Mouse (Mus musculus) skeletal muscle tissue, postnatal 0 days (tissue): Measurements from ENCODE around the gene Slc39a1. TPM values are rescaled to one million over a fixed set of nuclear protein-coding genes. Genes with fewer than 3 reads are reported as not detected.

Source experiments
- microRNA-seq, 2 experiments: library from miRNA; unstranded; fragments of <30 nt; microRNA quantifications; one replicate each; pipeline ENCODE4; 2016
- polyA plus RNA-seq: library from polyadenylated mRNA; unstranded; fragments of >200 nt; fragmentation: Nextera tagmentation; extraction: Ambion mirVana; gene quantifications from 2 replicates; pipeline ENCODE4 v1.2.1, GENCODE M21; 2015

Slc39a1 gene
- 72.4 and 77.7 TPM in 2 replicates for polyA plus RNA-seq

DNA sequence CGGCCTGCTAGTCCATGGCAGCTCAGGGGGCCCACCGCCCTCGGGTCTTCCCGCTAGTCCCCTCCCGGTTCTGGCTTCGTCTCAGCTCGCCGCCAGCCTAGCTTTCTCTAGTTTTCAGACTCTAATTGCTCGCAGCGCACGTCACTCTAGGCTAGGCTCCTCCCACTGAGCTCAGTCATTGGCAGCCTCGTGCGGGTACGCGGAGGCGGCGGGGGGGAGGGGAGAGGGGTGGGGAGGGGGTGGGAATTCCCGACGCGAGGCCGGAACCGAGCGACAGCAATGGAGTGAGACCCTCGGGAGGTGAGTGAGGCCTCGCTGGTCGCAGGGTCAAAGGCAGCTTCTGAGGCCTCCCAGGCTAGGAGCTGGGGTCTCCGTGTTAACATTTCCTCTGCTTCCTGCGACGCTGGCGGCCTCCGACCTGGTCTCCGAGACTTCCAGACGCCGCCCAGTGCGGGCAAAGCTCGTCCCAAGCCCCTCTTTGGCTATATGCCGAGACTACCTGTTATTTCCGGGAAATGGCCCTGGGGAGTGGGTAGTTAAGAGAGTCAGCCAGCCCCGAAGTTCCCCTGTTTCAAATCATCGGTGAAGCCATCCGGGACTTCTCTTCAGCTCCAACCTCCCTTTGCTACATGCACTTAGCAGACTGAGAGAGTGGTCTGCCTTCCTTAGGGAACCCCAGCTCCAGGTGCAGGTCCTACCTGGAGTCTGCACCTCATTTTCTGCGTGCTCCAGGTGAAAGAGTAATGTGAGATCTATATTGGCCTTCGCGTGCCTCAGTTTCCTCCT is at the start of gene Slc39a1:
Gene Slc39a1, plus strand, starts transcription at position 213 of the 786 bp plus-strand sequence.

DNA sequence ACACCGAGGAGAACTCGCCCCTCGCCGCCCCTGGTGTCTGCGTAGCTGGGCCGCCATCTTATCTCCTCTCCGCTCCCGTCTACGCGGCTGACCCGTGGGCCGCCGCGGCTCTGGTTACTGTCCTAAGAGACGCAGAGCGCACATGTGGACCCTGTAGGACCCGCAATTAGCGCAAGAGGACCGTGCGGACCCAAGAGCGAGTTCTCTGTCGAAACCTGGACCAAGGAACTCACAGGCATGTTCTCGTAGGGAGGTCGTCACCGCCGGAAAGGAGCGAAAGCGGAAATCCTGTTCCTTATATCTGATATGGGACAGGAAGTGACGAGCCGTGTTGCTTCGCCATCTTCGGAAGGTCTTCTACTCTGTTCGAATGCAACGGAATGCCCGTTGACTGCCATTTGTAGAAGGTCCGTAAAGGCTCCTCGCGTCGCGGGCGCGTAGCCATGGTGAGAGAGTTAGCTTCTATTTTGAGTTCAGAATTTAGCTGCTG is 34.5 kb upstream of the Slc39a1 start, which contains the start of the genes Rps27 and Rab13:
Gene Rps27, minus strand, starts transcription at position 275 of the 490 bp plus-strand sequence.
Gene Rab13, plus strand, starts transcription at position 319 of the 490 bp plus-strand sequence.

DNA sequence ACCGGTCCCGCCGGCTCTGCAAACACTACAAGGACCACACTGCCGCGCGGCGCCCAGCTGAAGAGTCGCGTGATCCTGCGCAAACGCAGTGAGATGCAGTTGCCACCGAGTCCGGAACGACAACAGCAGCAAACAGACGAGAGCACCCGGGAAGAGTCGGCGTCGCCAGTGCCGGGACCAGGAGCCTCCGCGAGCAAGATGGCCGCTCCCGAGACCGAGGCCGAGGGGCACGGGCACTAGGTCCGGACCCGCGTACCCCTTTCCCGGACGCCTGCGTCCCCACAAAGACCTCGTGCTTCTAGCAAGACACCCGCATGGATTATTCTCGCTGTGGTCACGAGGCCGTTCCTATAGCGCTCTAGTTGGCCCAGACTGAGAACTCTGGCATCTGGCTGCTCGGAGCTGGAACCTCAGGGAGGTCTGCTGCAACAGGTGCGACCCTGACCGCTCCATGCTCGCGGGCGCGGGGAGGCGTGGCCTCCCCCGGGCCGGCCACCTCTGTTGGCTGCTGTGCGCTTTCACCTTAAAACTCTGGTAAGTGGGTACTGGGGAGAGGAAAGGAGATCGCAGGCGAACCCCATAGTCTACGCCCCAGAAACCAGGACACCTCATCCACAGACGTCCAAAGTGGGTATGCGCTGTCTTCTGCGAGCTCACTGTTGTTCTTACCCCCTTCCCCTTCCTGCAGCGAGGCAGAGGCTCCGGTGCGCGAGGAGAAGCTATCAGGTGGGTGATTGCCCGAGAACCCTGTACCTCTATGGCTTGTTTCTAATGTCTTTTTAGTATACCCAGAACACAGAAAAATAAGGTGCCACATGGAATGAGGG is 16.3 kb upstream of the Slc39a1 start, which contains the start of gene Jtb:
Gene Jtb, plus strand, starts transcription at position 91 of the 827 bp plus-strand sequence.

DNA sequence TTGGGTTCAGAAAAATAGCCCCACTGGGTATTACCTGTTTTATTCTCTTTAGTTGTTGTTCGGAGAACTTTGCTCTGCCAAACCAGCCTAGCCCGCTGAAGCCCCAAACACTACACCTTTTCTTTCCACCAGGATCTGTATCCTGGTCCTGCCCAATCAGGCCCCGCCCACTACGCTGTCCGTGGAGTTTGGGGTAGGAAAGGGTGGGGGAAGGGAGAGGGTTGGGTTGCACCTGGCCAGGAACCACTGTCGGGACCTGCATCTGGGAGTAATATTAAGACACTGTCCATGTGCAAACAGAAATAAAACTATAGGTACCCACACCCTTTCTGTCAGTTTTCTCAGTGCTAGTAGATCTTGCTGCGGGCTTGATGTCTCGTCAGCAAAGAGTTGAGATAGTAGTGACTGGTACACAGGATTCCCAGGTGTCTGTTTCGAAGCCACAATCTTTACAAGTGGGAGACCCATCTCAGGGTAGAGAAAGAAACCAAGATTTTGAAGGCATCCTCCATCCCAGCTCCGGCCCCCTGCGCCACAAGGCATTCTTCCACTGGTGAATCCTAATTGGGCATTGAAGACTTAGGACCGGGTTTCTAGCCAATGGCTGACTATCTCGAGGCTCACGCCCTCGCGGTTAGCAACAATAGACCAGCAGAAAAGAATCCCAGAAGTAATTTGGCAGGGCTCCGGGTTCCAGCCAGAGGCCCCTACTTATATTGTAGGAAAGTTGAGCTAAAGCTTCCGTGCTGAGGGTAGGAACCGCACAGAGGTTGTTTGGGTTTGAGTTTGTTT is 4.8 kb upstream of the Slc39a1 start, which contains the start of gene Creb3l4:
Gene Creb3l4, minus strand, starts transcription at position 529 of the 792 bp plus-strand sequence.

DNA sequence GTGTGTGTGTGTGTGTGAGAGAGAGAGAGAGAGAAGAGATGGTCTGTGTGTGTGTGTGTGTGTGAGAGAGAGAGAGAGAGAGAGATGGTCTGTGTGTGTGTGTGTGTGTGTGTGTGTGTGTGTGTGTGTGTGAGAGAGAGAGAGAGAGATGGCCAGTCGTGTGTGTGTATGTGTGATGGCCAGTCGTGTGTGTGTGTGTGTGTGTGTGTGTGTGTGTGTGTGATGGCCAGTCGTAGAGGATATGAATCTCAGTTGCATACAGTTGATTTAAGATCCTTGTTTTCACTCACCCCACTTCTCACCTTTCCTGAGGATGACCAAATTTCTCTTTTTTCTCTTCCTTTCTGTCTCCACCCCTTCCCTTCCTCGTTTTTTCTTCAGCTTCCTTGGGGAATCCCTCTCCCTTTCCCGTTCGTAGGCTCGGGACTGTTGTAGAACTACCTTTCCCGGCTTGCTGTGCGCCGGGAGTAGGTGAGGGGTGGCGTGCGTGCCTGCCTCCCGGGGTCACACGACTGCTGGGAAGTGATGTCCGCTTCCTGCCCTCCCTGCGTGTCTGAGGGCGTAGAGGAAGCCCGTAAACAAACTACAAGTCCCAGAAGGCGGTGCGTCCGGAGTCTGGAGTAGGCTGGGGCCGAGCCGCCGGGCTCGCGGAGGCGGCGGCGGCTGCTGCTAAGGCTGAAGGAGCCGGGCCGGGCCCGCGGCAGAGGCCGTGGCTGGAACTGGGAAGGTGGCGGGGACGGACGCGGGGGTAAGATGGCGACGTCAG is 5.9 kb downstream of the Slc39a1 start, which contains the start of gene Crtc2:
Gene Crtc2, plus strand, starts transcription at position 511 of the 766 bp plus-strand sequence.

DNA sequence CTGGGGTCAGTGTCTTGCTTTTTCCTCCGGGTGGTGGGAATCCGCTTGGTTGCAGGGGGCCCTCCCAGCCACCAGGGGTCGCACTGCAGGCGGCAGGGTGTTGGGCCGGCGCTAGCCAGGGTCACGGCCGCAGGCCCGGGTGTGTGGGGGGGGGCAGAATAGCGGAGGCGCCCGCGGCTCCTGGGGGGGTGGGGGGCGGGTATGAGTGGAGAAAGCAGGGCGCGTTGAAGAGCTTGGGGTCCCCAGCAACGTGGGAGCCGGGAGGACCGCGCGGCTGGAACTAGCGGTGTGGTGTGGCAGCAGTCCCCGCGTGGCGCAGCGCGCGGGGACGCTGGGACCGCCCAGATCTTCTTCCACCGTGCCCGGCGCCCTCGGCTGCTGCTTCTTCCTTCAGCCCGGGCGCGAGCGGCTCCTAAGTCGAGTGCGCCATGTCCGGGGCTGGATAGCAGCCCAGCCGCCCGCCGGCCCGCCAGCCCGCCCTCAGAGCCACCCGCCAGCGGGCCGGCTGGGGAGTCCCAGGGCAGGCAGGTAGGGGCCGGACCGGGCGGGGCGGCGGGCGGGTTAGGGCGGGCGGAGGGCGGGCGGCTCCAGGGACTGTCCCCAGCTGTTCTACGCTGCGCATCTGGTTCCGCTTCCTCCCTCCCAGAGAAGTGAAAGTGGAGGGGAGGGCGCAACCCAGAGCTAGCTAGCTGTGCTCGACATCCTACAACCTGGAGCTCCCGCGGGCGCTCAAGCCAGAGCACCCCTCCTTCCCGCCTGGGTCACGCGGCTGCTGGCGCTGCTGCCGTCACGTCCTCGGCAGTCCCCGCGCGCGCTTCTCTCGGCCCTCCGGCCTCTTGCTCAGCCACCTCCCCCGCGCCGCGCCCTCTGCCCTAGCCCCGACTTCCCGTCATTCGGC is 17.3 kb downstream of the Slc39a1 start, which contains the start of gene Dennd4b:
Gene Dennd4b, plus strand, starts transcription at position 152 of the 898 bp plus-strand sequence.

DNA sequence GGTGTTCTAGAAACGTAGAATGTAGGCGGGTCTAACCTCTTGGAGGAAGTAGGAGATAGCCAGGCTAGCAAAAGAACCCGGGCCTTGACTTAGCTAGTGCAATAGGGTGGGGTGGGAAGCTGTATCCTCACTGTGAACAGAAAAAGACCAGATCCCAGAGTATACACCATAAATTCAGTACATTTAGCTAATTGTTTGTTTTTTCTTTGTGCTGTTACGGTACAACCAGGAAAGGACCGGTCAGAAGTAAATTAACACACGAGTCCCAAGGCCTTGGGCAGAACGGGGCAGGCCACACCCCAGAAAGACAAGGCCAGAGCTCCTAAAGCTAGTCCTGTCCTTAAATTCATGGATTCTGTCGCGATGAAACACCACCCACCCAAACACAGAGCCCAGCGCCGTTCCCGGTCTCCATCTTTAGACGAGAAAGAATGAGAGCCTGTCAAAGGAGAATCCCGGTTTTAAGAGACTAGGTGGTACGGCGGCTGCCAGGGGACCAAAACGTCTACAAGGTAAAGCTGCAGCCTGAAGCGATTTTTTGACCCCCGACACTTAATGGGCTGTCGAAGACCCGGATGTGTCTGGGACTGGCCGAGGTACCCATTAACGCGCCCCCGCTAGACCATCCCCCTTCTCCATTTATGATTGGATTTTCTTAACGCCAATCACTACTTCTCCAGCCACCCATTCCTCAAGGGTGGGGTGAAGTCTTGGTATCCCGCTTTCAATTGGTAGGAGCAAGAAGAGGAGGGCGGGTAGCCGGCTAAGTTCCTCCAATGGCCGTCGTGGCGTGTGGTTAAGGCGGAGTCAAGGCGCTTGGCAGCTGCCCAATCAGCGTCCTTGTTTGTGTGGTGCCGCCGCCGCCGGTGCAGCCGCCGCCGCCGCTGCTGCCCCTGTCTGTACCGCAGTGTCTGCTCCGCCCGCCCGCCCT is 44.6 kb downstream of the Slc39a1 start, which contains the start of gene Gatad2b:
Gene Gatad2b, plus strand, starts transcription at position 834 of the 931 bp plus-strand sequence.

Small RNA genes lying within 50 kb of the gene (microRNA-seq; reads per million reads assigned to microRNA genes)
- 0.10 to 0.21 reads per million in 2 experiments for gene Mir7012

Other genes starting within 250 kb of the Slc39a1 start
- gene Hax1, start 249.4 kb upstream of the Slc39a1 start, polyA plus RNA-seq: 83.3 and 94.4 TPM in 2 replicates
- 144 and 154 TPM in 2 replicates for gene 4933434E20Rik, start 196.5 kb upstream of the Slc39a1 start, polyA plus RNA-seq
- 98.2 and 106 TPM in 2 replicates for gene Ubap2l, start 195.5 kb upstream of the Slc39a1 start, polyA plus RNA-seq
- gene Tpm3, start 175.5 kb upstream of the Slc39a1 start, polyA plus RNA-seq: 617 and 733 TPM in 2 replicates
- 0.02 and 0.03 TPM in 2 replicates for gene Nup210l, start 144.0 kb upstream of the Slc39a1 start, polyA plus RNA-seq
- gene Rps27, start 34.5 kb upstream of the Slc39a1 start, polyA plus RNA-seq: 894 and 1,257 TPM in 2 replicates
- 22.1 and 24.7 TPM in 2 replicates for gene Rab13, start 34.5 kb upstream of the Slc39a1 start, polyA plus RNA-seq
- gene Jtb, start 16.6 kb upstream of the Slc39a1 start, polyA plus RNA-seq: 146 and 151 TPM in 2 replicates
- gene Creb3l4, start 4.7 kb upstream of the Slc39a1 start, polyA plus RNA-seq: 1.3 and 1.5 TPM in 2 replicates
- gene Crtc2, start 6.0 kb downstream of the Slc39a1 start, polyA plus RNA-seq: 10.5 and 10.7 TPM in 2 replicates
- gene Dennd4b, start 17.0 kb downstream of the Slc39a1 start, polyA plus RNA-seq: 5.1 and 5.5 TPM in 2 replicates
- 5.7 and 6.3 TPM in 2 replicates for gene Gatad2b, start 45.0 kb downstream of the Slc39a1 start, polyA plus RNA-seq
- gene Slc27a3, start 141.8 kb downstream of the Slc39a1 start, polyA plus RNA-seq: 2.9 and 4.0 TPM in 2 replicates
- gene Ints3, start 185.4 kb downstream of the Slc39a1 start, polyA plus RNA-seq: 9.1 and 9.9 TPM in 2 replicates
- gene Npr1, start 217.7 kb downstream of the Slc39a1 start, polyA plus RNA-seq: 7.6 and 8.8 TPM in 2 replicates
- gene Ilf2, start 228.0 kb downstream of the Slc39a1 start, polyA plus RNA-seq: 58.2 and 62.9 TPM in 2 replicates
- gene Snapin, start 242.9 kb downstream of the Slc39a1 start, polyA plus RNA-seq: 118 and 120 TPM in 2 replicates